Mouse (Mus musculus) embryonic facial prominence, embryonic 11.5 days (tissue): ENCODE data around the gene Cyp3a41b. TPM values are rescaled to one million over a fixed set of nuclear protein-coding genes. Genes with fewer than 3 reads are reported as not detected.
"Not testable (repeated sequence)": the region's sequence is repeated elsewhere in the genome, so short reads cannot be mapped to it uniquely, and the experiment has no call there.

Experiments used
- ATAC-seq: fragments of 200-750 bp; cut with Nextera tagmentation; replicated peaks from 2 replicates; pipeline ENCODE4 v1.8.0; 2017; ENCODE audit warnings: low read depth; ENCODE audit not compliant: insufficient number of reproducible peaks, low FRiP score, low TSS enrichment
- DNase-seq: peaks from one replicate; pipeline ENCODE4 v3.0.0-alpha.2; 2015; ENCODE audit warnings: low spot score
- H3K27ac ChIP-seq: fragments of 300-500 bp; sonication (generic); replicated peaks from 2 replicates; pipeline ENCODE4 v1.5.1; 2014; ENCODE audit warnings: mild to moderate bottlenecking, low read depth, low read length, control low read depth
- H3K27me3 ChIP-seq: fragments of 300-500 bp; sonication (generic); 2 replicates; pipeline ENCODE4 v1.6.1; 2014; ENCODE audit warnings: mild to moderate bottlenecking, low read length, moderate library complexity, mixed read lengths; ENCODE audit not compliant: control insufficient read depth, insufficient read depth
- H3K36me3 ChIP-seq: fragments of 300-500 bp; sonication (generic); replicated peaks from 2 replicates; pipeline ENCODE4 v1.6.1; 2014; ENCODE audit warnings: low read depth, mild to moderate bottlenecking, low read length, moderate library complexity, mixed read lengths; ENCODE audit not compliant: control insufficient read depth, insufficient read depth
- H3K4me1 ChIP-seq: fragments of 300-500 bp; sonication (generic); 2 replicates; pipeline ENCODE4 v1.6.1; 2014; ENCODE audit warnings: low read length, mixed read lengths; ENCODE audit not compliant: control insufficient read depth, insufficient read depth
- H3K4me2 ChIP-seq: fragments of 300-500 bp; sonication (generic); 2 replicates; pipeline ENCODE4 v1.6.1; 2014; ENCODE audit warnings: low read depth, mild to moderate bottlenecking, control low read depth, low read length, moderate library complexity
- H3K4me3 ChIP-seq: fragments of 300-500 bp; sonication (generic); 2 replicates; pipeline ENCODE4 v1.5.1; 2014; ENCODE audit warnings: low read depth, low read length, control low read depth
- H3K9ac ChIP-seq: fragments of 300-500 bp; sonication (generic); replicated peaks from 2 replicates; pipeline ENCODE4 v1.6.1; 2014; ENCODE audit warnings: mild to moderate bottlenecking, control low read depth, low read length
- H3K9me3 ChIP-seq: fragments of 300-500 bp; sonication (generic); replicated peaks from 2 replicates; pipeline ENCODE4 v1.6.1; 2016; ENCODE audit warnings: mild to moderate bottlenecking, low read length, inconsistent platforms, mixed read lengths; ENCODE audit not compliant: control insufficient read depth
- WGBS: fragments of 180-500 bp; shearing (Covaris S2); extraction: QIAGEN DNeasy Blood & Tissue Kit; methylation state at CpG from one replicate; pipeline ENCODE4 v1.1.7; 2014; 5-methylcytosine and 5-hydroxymethylcytosine counted together
- polyA plus RNA-seq: library from polyadenylated mRNA; unstranded; fragments of >200 nt; fragmentation: Nextera tagmentation; extraction: Ambion mirVana; gene quantifications from 2 replicates; pipeline ENCODE4 v1.2.1, GENCODE M21; 2014

Cyp3a41b gene
- polyA plus RNA-seq: not detected in 2 replicates

DNA sequence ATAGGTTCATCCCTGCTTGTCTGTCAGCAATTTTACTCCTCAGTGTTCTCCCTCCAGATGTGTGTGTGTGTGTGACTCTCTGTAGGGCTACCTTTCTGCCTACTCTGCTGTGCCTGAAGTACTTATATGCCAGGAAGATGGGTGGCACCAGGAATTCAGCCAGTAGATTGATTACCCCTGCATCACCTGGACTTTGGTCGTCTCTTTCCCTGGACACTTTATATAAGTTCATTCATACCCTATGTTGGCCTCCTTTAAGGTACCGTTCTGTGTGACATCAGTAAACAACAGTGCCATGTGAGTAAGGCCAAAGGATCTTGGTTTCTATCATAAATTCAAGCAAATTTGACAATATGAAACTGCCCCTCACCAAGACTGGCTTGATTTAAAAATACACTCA lies at the start of gene Cyp3a41b:
TSS of gene Cyp3a41b (minus strand) at position 101 of the 400 bp plus-strand sequence.
- not testable (repeated sequence) for H3K9ac ChIP-seq, H3K4me1 ChIP-seq, H3K4me3 ChIP-seq, H3K36me3 ChIP-seq, DNase-seq, H3K27ac ChIP-seq, ATAC-seq, H3K9me3 ChIP-seq, H3K27me3 ChIP-seq, H3K4me2 ChIP-seq
- 81% methylated on average over 1 of the region's 2 CpGs for WGBS

DNA sequence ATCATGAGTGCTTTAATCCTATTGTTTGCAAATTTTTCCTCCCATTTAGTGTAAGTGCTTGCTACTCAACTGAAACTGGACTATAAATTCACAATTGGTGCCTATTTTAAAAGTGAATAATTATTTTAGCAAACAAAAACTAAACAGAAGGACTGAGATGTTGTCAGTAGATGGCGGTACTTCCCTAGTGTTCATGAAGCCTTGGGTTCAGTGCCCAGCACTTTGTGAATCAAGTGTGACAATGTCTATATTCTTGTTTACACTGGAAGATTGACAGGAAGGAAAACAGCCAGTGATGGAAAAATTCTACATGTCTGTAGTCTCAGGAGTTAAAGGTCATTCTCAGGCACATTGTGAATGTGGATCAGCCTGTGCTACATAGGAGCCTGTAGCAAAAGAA lies 47.8 kb upstream of the Cyp3a41b start:
- not testable (repeated sequence) for ATAC-seq, H3K27me3 ChIP-seq, H3K9ac ChIP-seq, H3K4me1 ChIP-seq, H3K27ac ChIP-seq, DNase-seq, H3K4me3 ChIP-seq, H3K4me2 ChIP-seq, H3K9me3 ChIP-seq, H3K36me3 ChIP-seq
- 86% methylated on average over 1 of the region's 1 CpGs for WGBS

DNA sequence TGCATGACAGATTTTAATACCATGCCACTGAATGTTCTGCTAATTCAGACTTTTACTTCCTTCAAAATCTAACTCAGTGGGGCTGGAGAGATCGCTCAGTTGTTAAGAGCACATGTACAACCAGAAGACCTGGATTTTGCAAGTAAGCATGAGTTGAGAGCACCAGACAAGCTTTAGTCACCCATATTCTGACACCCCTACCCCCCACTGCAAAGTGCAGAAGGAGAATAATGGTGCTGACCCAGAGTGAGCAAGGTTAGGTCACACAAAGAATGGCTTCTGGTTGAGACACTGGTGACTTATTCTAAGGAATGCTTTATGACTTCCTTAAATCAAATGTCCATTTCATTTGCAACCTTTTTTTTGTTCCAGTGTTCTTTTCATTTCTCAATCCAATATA lies 20.4 kb upstream of the Cyp3a41b start:
- WGBS: no CpG with 5 or more reads among the region's 1 CpGs
- H3K4me3 ChIP-seq, H3K9me3 ChIP-seq: not testable (repeated sequence)

DNA sequence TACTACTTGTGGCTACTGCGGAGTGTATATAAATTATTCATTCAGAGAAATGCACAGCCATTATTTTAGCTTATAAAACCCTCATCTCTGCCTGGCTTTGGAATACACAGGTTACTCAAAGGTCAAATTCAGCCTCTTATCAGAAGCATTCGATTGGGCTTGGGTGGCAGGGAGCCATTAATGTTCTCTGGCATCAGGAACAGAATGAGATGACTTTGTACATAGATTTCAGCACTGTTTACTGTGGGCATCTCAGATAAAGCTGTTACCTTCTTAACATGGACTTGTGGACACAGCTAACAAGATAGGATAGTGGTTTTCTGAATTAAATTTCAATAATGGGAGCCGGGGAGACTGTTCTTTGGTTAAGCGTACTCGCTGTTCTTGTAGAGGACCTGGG lies 13.3 kb upstream of the Cyp3a41b start:
- H3K4me3 ChIP-seq, DNase-seq, H3K27me3 ChIP-seq, H3K36me3 ChIP-seq, H3K27ac ChIP-seq, H3K9me3 ChIP-seq, H3K4me1 ChIP-seq, H3K9ac ChIP-seq, H3K4me2 ChIP-seq, ATAC-seq: not testable (repeated sequence)
- WGBS: 79% methylated on average over 5 of the region's 5 CpGs

More for the DNA sequence above, 20.4 kb upstream of the Cyp3a41b start:
- H3K9ac ChIP-seq, DNase-seq, H3K27me3 ChIP-seq, H3K36me3 ChIP-seq, H3K4me1 ChIP-seq, ATAC-seq, H3K27ac ChIP-seq, H3K4me2 ChIP-seq: not testable (repeated sequence)

DNA sequence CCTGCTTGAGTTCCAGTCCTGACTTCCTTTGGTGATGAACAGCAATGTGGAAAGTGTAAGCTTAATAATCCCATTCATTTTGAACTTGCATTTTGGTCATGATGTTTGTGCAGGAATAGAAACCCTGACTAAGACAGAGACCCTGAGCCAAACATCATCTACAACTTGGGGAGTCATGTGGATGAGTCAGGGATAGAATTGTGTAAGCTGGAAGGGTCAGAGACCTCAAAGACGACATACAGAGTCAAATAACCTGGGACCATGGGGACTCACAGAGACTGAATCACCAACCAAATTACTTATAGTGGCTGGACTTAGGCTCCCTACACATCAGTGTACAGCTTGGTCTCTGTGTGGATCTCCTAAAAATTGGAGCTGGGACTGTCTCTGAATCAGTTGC lies 7.2 kb downstream of the Cyp3a41b start:
- not testable (repeated sequence) for H3K9me3 ChIP-seq, H3K27me3 ChIP-seq, H3K9ac ChIP-seq, H3K36me3 ChIP-seq, ATAC-seq, H3K27ac ChIP-seq, DNase-seq, H3K4me3 ChIP-seq, H3K4me1 ChIP-seq, H3K4me2 ChIP-seq
- WGBS: 78% methylated on average over 1 of the region's 1 CpGs

DNA sequence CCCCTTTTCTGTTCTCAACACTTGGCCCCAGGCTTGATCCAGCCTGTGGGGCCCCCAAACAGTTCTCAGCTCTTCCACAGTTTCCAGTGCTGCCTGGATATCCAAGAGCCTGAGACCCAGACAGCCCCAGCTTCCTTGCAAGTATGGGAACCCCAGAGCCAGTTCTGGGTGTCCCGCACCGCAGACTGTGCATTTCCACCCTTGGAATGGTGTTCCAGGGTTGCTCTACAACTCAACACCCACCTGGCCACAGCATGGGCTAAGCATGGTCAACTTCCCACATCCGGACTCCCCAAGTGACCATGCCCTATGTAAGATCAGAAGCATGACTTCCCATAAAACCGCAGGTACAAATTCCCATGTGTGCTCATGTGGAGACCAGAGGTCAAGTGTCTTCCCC lies 8.9 kb downstream of the Cyp3a41b start:
- not testable (repeated sequence) for H3K36me3 ChIP-seq, H3K4me1 ChIP-seq, H3K27ac ChIP-seq, H3K4me2 ChIP-seq, H3K27me3 ChIP-seq, H3K9me3 ChIP-seq, H3K4me3 ChIP-seq, H3K9ac ChIP-seq, DNase-seq
- peak; percentile 39; the same call in 1 of the 2 replicates for ATAC-seq
- 86% methylated on average over 4 of the region's 4 CpGs for WGBS

DNA sequence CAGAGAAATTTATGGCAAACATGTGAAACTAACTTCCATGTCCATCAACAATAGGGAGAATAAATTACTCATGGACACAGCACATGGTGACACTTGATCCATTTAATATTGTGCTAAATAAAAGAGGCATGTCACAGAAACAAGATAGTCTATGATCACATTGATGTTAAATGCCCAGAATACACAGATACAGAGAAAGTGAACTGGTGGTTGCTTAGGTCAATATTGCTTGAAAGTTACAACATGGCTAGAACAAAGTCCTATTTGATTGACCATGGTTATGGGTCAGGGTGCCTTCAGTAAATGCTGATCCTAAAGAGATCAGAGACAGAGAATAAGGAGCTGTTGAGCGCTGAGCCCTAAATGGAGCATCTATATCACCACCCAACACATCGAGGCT lies 12.6 kb downstream of the Cyp3a41b start:
- H3K9ac ChIP-seq, H3K4me1 ChIP-seq, H3K27ac ChIP-seq, H3K36me3 ChIP-seq, ATAC-seq, H3K27me3 ChIP-seq, DNase-seq, H3K4me3 ChIP-seq, H3K9me3 ChIP-seq, H3K4me2 ChIP-seq: not testable (repeated sequence)
- WGBS: 66% methylated on average over 2 of the region's 2 CpGs
